Mouse (Mus musculus) hindbrain, embryonic 14.5 days (tissue): Measurements from ENCODE around the gene Gm49601. TPM values are rescaled to one million over a fixed set of nuclear protein-coding genes. Genes with fewer than 3 reads are reported as not detected.

ENCODE experiments used
- ATAC-seq: fragments of 200-750 bp; cut with Nextera tagmentation; 2 replicates; pipeline ENCODE4 v1.8.0; 2017; ENCODE audit warnings: moderate number of reproducible peaks, mild to moderate bottlenecking, moderate TSS enrichment, moderate library complexity; ENCODE audit not compliant: low FRiP score
- DNase-seq: peaks from one replicate; pipeline ENCODE4 v3.0.0-alpha.2; 2015; ENCODE audit warnings: low spot score
- H3K27ac ChIP-seq: fragments of 300-500 bp; sonication (generic); 2 replicates; pipeline ENCODE4 v1.5.1; 2014; ENCODE audit warnings: mild to moderate bottlenecking, moderate library complexity
- H3K27me3 ChIP-seq: fragments of 300-500 bp; sonication (generic); 2 replicates; pipeline ENCODE4 v1.6.1; 2014; ENCODE audit warnings: mild to moderate bottlenecking, low read length, mixed read lengths; ENCODE audit not compliant: control insufficient read depth, insufficient read depth
- H3K36me3 ChIP-seq: fragments of 300-500 bp; sonication (generic); replicated peaks from 2 replicates; pipeline ENCODE4 v1.6.1; 2014; ENCODE audit not compliant: control insufficient read depth, insufficient read depth
- H3K4me1 ChIP-seq: fragments of 300-500 bp; sonication (generic); replicated peaks from 2 replicates; pipeline ENCODE4 v1.6.1; 2014; ENCODE audit warnings: antibody characterized with exemption, low read length, mixed read lengths; ENCODE audit not compliant: control insufficient read depth, insufficient read depth
- H3K4me2 ChIP-seq: fragments of 300-500 bp; sonication (generic); replicated peaks from 2 replicates; pipeline ENCODE4 v1.6.1; 2014; ENCODE audit warnings: mild to moderate bottlenecking, moderate library complexity
- H3K4me3 ChIP-seq: fragments of 300-500 bp; sonication (generic); replicated peaks from 2 replicates; pipeline ENCODE4 v1.5.1; 2014; ENCODE audit warnings: mild to moderate bottlenecking, low read length
- H3K9ac ChIP-seq: fragments of 300-500 bp; sonication (generic); 2 replicates; pipeline ENCODE4 v1.6.1; 2014
- H3K9me3 ChIP-seq: fragments of 300-500 bp; sonication (generic); 2 replicates; pipeline ENCODE4 v1.6.1; 2016; ENCODE audit warnings: low read length; ENCODE audit not compliant: control insufficient read depth
- WGBS: fragments of 180-500 bp; shearing (Covaris S2); extraction: QIAGEN DNeasy Blood & Tissue Kit; methylation state at CpG from one replicate; pipeline ENCODE4 v1.1.7; 2014; 5-methylcytosine and 5-hydroxymethylcytosine counted together
- polyA plus RNA-seq: library from polyadenylated mRNA; unstranded; fragments of >200 nt; fragmentation: Nextera tagmentation; extraction: Ambion mirVana; gene quantifications from 2 replicates; pipeline ENCODE4 v1.2.1, GENCODE M21; 2014

Gm49601 gene
- polyA plus RNA-seq, 1 experiment from 2014 or later, result 6.9 TPM

DNA sequence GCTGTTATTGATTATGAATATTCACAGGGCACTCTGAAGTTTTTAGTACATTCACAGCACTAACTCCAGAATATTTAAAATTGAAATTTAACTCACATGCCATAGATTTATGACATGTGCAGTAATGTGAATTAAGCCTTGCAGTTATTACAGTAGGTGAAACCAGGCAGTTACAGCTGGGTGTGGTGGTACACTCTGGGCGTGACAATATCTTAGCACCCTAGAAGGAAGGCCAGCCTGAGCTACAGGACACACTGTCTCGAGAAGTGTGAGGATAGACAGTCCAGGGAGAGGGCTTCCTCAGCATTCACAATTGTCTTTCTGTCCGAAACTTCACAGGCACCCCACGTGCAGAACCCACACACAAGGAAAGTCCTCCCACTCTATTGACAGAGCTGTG lies 18.3 kb upstream of the Gm49601 start:
- DNase-seq (no peak), ATAC-seq (no peak)
- Histone ChIP-seq H3K9me3 (0 out of 2 replicates have a peak, but pooled peaks cover 3% of the 10 kb centered on the region), H3K4me3 (no peak overlapping the region), H3K4me2 (no peak overlapping the region), H3K4me1 (no peaks in the 10 kb centered on the region), H3K36me3 (no peaks in the 10 kb centered on the region), H3K9ac (no peak overlapping the region), H3K27ac (no peak overlapping the region), H3K27me3 (no peaks in the 10 kb centered on the region)
- 82% methylated on average over 4 of the region's 4 CpGs for WGBS

DNA sequence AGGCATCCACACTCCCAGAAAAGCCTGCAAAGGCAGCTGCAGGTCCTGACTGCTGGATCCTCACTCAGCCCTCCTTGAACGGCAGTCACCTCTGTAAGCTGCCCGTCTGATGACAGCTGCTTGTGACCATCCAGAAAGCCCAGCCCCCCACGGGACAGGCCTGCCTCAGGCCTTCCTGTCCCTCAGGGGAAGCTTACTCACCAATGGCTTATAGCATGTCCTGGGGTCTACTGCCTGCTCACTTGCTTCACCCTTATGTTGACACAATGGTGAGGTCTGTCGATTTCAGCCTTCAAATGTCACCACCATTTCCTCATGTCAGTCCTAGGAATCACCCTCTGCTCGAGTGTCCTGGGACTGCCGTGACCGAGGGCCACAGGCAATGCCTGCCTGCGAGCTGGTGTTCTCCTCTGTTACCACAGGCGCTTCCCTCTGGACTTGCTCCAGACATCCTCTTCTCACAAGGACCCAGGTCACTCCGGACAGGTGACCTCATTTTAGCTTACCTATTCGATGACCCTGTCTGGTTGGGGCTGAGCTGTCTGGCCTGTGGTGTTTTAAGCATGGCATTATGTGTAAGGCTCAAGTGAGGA lies 17.3 kb upstream of the Gm49601 start:
- ATAC-seq (no peak), DNase-seq (no peak)
- no peaks in the 10 kb centered on the region for H3K36me3 ChIP-seq
- no peak overlapping the region for H3K4me2 ChIP-seq
- no peaks in the 10 kb centered on the region for H3K27me3 ChIP-seq
- H3K4me3 ChIP-seq, result no peak overlapping the region
- H3K4me1 ChIP-seq, result no peaks in the 10 kb centered on the region
- H3K9me3 ChIP-seq, result 0 out of 2 replicates have a peak, but pooled peaks cover 3% of the 10 kb centered on the region
- no peak overlapping the region for H3K9ac ChIP-seq
- no peak overlapping the region for H3K27ac ChIP-seq
- WGBS, result 82% methylated on average over 11 of the region's 11 CpGs

DNA sequence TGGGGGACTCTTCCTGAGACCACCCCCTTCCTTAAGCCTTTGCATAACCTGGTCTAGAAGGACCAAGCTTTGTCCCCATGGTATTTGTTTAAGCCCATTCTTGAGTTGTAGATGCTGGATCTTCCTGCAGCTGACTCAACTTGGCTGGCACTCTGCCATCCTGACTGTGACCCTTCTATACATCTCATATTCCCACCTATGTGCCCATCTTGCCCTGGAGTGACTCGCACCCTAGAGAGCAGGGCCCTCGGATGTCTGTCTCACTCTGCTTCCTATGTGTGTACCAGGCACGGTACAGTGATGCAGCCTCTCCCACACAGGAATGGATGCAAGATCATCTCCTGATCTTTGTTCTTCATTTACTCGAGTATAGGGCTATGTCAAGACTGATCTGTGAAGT lies 16.7 kb upstream of the Gm49601 start:
- WGBS, result 84% methylated on average over 4 of the region's 4 CpGs
- Histone ChIP-seq H3K4me1 (no peaks in the 10 kb centered on the region), H3K9ac (no peak overlapping the region), H3K4me2 (no peak overlapping the region), H3K9me3 (no peaks in the 10 kb centered on the region), H3K27ac (no peak overlapping the region), H3K36me3 (no peaks in the 10 kb centered on the region), H3K4me3 (no peak overlapping the region), H3K27me3 (no peaks in the 10 kb centered on the region)
- ATAC-seq (no peak), DNase-seq (no peak)

DNA sequence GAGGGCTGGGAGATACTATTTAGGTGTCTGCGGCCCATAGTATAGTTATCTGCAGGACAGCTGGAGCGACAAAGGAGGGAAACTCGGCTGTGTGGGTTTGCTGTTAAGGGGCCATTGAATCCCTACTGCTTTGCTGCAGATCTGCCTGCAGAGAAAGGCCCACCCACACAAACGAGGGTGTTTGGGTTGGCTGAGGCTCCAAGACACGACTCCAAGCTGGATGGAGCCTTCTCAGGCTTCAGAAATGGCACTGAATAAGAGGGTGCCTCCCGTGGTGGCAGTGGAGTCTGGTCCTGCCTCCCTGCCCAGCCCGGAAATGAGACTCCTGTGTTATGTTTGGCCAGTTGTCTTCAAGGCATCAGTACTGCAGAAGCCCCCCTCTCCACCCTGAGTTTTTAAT lies 16.1 kb upstream of the Gm49601 start:
- ATAC-seq, result no peak
- H3K9ac ChIP-seq, result no peak overlapping the region
- WGBS, result 65% methylated on average over 7 of the region's 7 CpGs

DNA sequence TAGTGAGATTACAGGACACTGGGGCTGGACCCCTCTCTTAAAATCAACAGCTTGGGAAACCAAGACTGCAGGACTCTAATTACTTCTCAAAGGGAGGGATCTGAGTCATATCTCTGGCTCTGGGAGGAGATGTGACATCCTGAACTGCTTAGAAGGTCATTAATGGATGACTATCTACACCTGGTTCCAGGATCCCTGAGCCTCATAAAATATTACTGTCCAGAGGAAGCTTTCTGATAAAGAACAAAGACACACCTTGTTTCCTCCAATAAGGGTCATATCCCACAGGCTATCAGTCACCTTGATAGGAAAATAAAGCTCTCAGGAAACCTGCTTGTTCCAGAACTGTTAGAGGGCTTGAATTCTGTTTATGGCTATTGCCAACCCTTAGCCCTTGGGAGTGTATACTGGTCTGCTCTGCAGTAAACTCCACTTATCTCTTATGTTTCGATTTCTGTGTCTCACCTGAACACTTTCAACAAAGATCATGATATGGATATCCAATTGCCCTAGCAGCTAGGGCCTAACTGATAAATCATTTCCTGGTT lies 13.2 kb upstream of the Gm49601 start:
- ATAC-seq, result no peak
- Histone ChIP-seq H3K9me3 (no peaks in the 10 kb centered on the region), H3K4me1 (no peaks in the 10 kb centered on the region), H3K4me3 (no peak overlapping the region), H3K27me3 (no peaks in the 10 kb centered on the region), H3K36me3 (no peaks in the 10 kb centered on the region), H3K27ac (no peak overlapping the region), H3K4me2 (no peak overlapping the region), H3K9ac (no peak overlapping the region)
- no peak for DNase-seq
- WGBS, result 93% methylated on average over 1 of the region's 1 CpGs

More for the DNA sequence above, 16.1 kb upstream of the Gm49601 start:
- H3K36me3 ChIP-seq, result no peaks in the 10 kb centered on the region
- no peaks in the 10 kb centered on the region for H3K9me3 ChIP-seq
- H3K4me1 ChIP-seq, result no peaks in the 10 kb centered on the region
- no peak overlapping the region for H3K4me2 ChIP-seq
- no peak for DNase-seq
- H3K27me3 ChIP-seq, result no peaks in the 10 kb centered on the region
- H3K4me3 ChIP-seq, result no peak overlapping the region
- H3K27ac ChIP-seq, result no peak overlapping the region

DNA sequence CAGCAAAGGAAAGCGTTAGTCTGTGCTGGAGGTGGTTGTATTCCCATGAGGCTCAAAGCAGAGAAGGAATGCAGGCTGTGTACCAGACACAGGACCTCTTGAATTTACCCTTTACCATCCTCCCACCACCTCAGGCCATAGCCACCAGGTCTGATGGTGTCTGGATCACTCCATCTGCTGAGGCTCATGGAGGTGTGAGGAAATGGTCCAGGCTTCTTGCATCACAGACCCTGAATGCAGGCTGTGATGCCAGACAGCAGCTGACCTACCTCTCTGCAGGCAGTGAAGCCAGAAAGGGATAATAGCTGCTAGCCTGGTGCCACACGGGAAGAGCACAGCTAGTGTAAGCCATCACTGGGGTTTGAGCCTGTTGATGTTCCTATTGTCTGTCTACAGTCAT lies 12.2 kb upstream of the Gm49601 start:
- Histone ChIP-seq H3K36me3 (no peaks in the 10 kb centered on the region), H3K4me3 (no peak overlapping the region), H3K27me3 (no peaks in the 10 kb centered on the region), H3K4me2 (no peak overlapping the region), H3K9me3 (no peaks in the 10 kb centered on the region), H3K27ac (no peak overlapping the region), H3K9ac (no peak overlapping the region), H3K4me1 (no peaks in the 10 kb centered on the region)
- no peak for DNase-seq
- ATAC-seq, result no peak
- WGBS, result 48% methylated on average over 2 of the region's 2 CpGs

DNA sequence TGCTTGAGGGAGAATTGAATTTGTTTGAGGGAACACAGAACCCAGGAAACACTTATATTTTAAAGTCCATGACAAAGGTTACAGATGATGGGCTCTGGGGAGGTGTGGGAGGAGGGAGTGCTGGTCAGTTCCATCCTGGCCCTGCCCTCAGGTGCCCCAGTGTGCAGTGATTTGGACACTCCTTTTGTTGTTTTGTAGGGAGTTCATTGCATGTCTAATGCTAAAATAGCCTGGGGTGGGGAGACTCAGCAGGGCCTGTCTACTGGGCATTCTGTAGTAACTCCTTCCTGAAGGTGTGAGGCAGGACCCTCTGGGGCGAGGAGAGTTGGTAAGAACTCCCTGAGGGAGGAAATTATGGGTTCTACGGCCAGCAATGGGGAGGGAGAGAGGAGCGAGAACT lies 10.6 kb upstream of the Gm49601 start:
- H3K4me3 ChIP-seq, result no peak overlapping the region
- no peaks in the 10 kb centered on the region for H3K27me3 ChIP-seq
- DNase-seq (no peak), ATAC-seq (no peak)
- no peaks in the 10 kb centered on the region for H3K9me3 ChIP-seq
- no peak overlapping the region for H3K27ac ChIP-seq
- H3K4me2 ChIP-seq, result no peak overlapping the region
- H3K9ac ChIP-seq, result no peak overlapping the region
- WGBS, result 51% methylated on average over 3 of the region's 3 CpGs
- no peaks in the 10 kb centered on the region for H3K4me1 ChIP-seq
- no peaks in the 10 kb centered on the region for H3K36me3 ChIP-seq

DNA sequence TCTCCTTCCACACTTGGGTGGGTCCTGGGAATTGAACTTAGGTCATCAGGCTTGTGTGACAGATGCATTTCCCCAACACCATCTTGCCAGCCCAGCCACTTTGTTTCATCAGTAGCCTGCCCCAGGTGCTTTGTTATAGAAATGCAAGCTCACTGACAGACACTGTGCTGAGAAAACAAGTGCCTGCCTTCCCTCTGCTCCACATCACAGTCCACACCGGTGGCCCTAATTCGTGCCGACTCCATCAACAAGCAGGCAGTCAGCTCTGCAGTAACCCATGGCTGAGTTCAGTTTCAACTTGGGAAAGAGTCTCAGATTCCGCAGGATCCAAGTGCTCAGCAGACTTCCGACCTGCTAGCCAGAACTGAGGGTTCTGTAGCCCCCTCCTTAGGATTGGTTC lies 10.2 kb upstream of the Gm49601 start:
- DNase-seq (no peak), ATAC-seq (no peak)
- H3K4me2 ChIP-seq, result no peak overlapping the region
- H3K36me3 ChIP-seq, result no peaks in the 10 kb centered on the region
- H3K4me1 ChIP-seq, result no peaks in the 10 kb centered on the region
- H3K4me3 ChIP-seq, result no peak overlapping the region
- H3K9ac ChIP-seq, result no peak overlapping the region
- 83% methylated on average over 5 of the region's 5 CpGs for WGBS
- no peak overlapping the region for H3K27ac ChIP-seq
- H3K9me3 ChIP-seq, result no peaks in the 10 kb centered on the region
- H3K27me3 ChIP-seq, result no peaks in the 10 kb centered on the region

DNA sequence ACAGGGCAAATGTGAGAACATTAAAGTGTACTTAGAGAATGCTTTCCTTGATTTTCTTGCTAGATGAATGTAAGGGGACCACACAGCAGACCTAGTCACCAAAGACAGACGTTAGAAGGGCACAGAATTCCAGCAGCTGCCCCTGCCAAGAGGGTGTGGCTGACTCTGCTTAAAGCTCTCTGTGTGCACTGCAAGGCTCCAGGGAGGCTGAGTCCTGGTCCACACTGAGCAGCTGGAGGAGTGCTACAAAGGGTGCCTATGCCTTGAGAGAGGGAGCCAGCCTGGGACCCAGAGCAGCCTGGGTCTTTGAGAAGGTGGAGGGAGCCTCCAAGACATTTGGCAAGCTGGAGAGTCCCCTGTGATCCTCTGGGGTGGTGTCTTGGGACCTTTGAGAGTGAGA lies 7.1 kb upstream of the Gm49601 start:
- Histone ChIP-seq H3K9me3 (no peaks in the 10 kb centered on the region), H3K4me3 (no peak overlapping the region), H3K27me3 (no peaks in the 10 kb centered on the region), H3K36me3 (no peaks in the 10 kb centered on the region), H3K4me1 (peaks cover 14% of the 10 kb centered on the region), H3K9ac (no peak overlapping the region), H3K4me2 (no peak overlapping the region), H3K27ac (no peak overlapping the region)
- WGBS, result 26% methylated on average over 1 of the region's 1 CpGs
- ATAC-seq (no peak), DNase-seq (no peak)

DNA sequence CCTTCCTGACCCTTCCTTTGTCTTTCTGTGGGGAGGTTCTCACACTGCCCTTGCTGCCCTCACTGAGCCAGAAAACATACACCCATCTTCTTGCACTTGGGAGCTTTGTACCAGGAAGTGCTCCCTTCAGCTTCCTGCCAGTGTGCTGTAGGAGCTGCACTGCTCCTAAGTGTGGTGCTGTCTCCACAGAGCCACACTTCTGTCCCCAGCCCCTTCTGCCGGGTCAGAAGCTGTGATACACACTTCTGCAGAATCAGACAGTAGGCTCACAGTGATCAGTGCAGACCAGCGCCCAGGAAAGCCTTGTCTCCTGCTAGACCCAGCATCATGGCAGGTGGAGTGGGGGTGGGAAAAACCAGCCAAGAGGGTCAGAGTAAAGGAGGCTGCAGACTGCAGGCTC lies 6.6 kb upstream of the Gm49601 start:
- 63% methylated on average over 2 of the region's 2 CpGs for WGBS
- DNase-seq, result no peak
- ATAC-seq, result no peak

More for the DNA sequence above, 6.6 kb upstream of the Gm49601 start:
- Histone ChIP-seq H3K4me3 (no peak overlapping the region), H3K27ac (no peak overlapping the region), H3K4me1 (peaks cover 19% of the 10 kb centered on the region), H3K9me3 (no peaks in the 10 kb centered on the region), H3K4me2 (no peak overlapping the region), H3K36me3 (no peaks in the 10 kb centered on the region), H3K27me3 (no peaks in the 10 kb centered on the region), H3K9ac (no peak overlapping the region)
